In genomic region chr13:76592908-76593307, GRCm38 (mm10) we compare ENCODE assay signal across 23 mouse cellular contexts.
"Had no signal": no experiment of that assay in that cellular context is flagged by ENCODE, and none has a peak within 500 bp of the region (broad histone marks: within the 10 kb centered on the region; RNA-seq: fewer than 3 reads in every experiment).

No protein-coding gene starts in this region.

- H3K36me3 ChIP-seq: limb, embryonic 12.5 days; limb, embryonic 15.5 days; neural tube, embryonic 12.5 days; neural tube, embryonic 15.5 days had no signal

- H3K4me1 ChIP-seq: limb, embryonic 12.5 days; limb, embryonic 15.5 days; neural tube, embryonic 12.5 days; neural tube, embryonic 15.5 days had no signal

- H3K27ac ChIP-seq: kidney, postnatal 0 days; layer of hippocampus, adult 2 months; left cerebral cortex, adult 2 months; limb, embryonic 12.5 days; limb, embryonic 15.5 days; liver, embryonic 14.5 days; neural tube, embryonic 12.5 days; neural tube, embryonic 15.5 days; stomach, postnatal 0 days had no signal

- H3K27me3 ChIP-seq: limb, embryonic 12.5 days; limb, embryonic 15.5 days; neural tube, embryonic 12.5 days; neural tube, embryonic 15.5 days had no signal

- DNase-seq: kidney, adult 2 months; kidney, postnatal 25 days; layer of hippocampus, postnatal 36 days; liver, postnatal 0 days; lung, embryonic 14.5 days; lung, postnatal 36 days; midbrain, embryonic 14.5 days; right cerebral cortex, adult 18-20 months; right cerebral cortex, postnatal 14 days; right cerebral cortex, postnatal 4 days; thymus, adult 2 months; thymus, postnatal 14 days; thymus, postnatal 4 days had no signal

- H3K9me3 ChIP-seq: limb, embryonic 12.5 days; limb, embryonic 15.5 days; neural tube, embryonic 12.5 days; neural tube, embryonic 15.5 days had no signal

- H3K4me3 ChIP-seq: layer of hippocampus, adult 2 months; left cerebral cortex, adult 2 months; limb, embryonic 12.5 days; limb, embryonic 15.5 days; neural tube, embryonic 12.5 days; neural tube, embryonic 15.5 days had no signal

- ATAC-seq: liver, postnatal 0 days; lung, postnatal 0 days had no signal
